Mouse (Mus musculus) fat pad, adult 2 months (tissue): Measurements from ENCODE around the gene L3mbtl2.
"Not testable (repeated sequence)": the region's sequence is repeated elsewhere in the genome, so short reads cannot be mapped to it uniquely, and the experiment has no call there.

Source experiments
- DNase-seq: peaks from one replicate; pipeline ENCODE4 v3.0.0-alpha.2; 2011; ENCODE audit warnings: low read depth, low spot score; ENCODE audit errors: extremely low read depth

Gene L3mbtl2

GRCm38 (mm10) chr15:81663697-81664561 lies at the start of gene L3mbtl2:
L3mbtl2 (plus strand) TSS chr15:81663889.
- DNase-seq, result peak; percentile 26

GRCm38 (mm10) chr15:81649516-81650455 lies 13.9 kb upstream of the L3mbtl2 start:
- DNase-seq, result peak; percentile 30

- DNase-seq, result no peak
Observed at GRCm38 (mm10) chr15:81650636-81651035, 13.1 kb upstream of the L3mbtl2 start.

- no peak for DNase-seq
Observed at GRCm38 (mm10) chr15:81661701-81662100, 2.0 kb upstream of the L3mbtl2 start.

GRCm38 (mm10) chr15:81663281-81663680 lies 408 bp upstream of the L3mbtl2 start:
- no peak for DNase-seq

- no peak for DNase-seq
Observed at GRCm38 (mm10) chr15:81666957-81667356, 3.3 kb downstream of the L3mbtl2 start.

- DNase-seq, result no peak
Observed at GRCm38 (mm10) chr15:81670231-81670640, 6.5 kb downstream of the L3mbtl2 start.

- DNase-seq, result no peak
Observed at GRCm38 (mm10) chr15:81676637-81677036, 12.9 kb downstream of the L3mbtl2 start.

GRCm38 (mm10) chr15:81680301-81680805 lies 16.7 kb downstream of the L3mbtl2 start:
- peak; percentile 89 for DNase-seq

GRCm38 (mm10) chr15:81693366-81693966 lies 29.8 kb downstream of the L3mbtl2 start:
- DNase-seq, result no peak

- DNase-seq, result no peak
Observed at GRCm38 (mm10) chr15:81693967-81694881, 30.5 kb downstream of the L3mbtl2 start.

- no peak for DNase-seq
Observed at GRCm38 (mm10) chr15:81694891-81695290, 31.2 kb downstream of the L3mbtl2 start.

- DNase-seq, result no peak
Observed at GRCm38 (mm10) chr15:81697175-81697574, 33.5 kb downstream of the L3mbtl2 start, which contains the start of gene Chadl. Chadl (minus strand) TSS chr15:81697287.

GRCm38 (mm10) chr15:81697847-81698246 lies 34.2 kb downstream of the L3mbtl2 start:
- DNase-seq, result no peak

GRCm38 (mm10) chr15:81698532-81698931 lies 34.8 kb downstream of the L3mbtl2 start:
- peak; percentile 21 for DNase-seq

GRCm38 (mm10) chr15:81700161-81700560 lies 36.5 kb downstream of the L3mbtl2 start:
- DNase-seq, result no peak

GRCm38 (mm10) chr15:81700601-81701000 lies 36.9 kb downstream of the L3mbtl2 start:
- DNase-seq, result no peak

GRCm38 (mm10) chr15:81701350-81701749 lies 37.7 kb downstream of the L3mbtl2 start:
- not testable (repeated sequence) for DNase-seq

GRCm38 (mm10) chr15:81702306-81703093 lies 38.8 kb downstream of the L3mbtl2 start:
- DNase-seq, result no peak
